ENCODE assay signal across 19 mouse cellular contexts in the genomic region with DNA sequence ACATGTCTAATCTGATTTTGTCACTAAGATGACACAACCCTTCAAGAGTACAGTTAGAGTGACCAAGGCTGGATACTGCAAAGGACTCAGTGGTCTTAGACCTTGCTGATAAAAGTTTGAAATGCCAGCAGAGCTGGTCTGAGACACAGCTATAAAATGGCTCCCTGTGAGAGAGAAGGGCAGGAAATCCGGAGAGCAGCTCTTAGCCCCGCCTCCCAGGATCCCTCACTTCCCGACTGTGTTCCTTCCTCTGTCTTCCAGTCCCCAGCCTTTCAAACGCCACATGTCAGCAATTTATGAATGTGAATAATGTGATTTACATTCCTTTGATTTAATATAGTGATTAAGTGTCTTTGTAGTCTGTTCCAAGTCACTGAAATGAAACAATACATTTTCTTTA.
DNase-seq lines count a peak whose midpoint lies in the region; ATAC-seq and TF ChIP-seq lines count a peak whose summit lies in the region.
"Had no signal": no experiment of that assay in that cellular context is flagged by ENCODE, and none has a peak within 500 bp of the region (broad histone marks: within the 10 kb centered on the region; RNA-seq: fewer than 3 reads in every experiment).

No protein-coding gene starts in this region.

- 0 out of 2 replicates have a peak overlapping the region, but pooled peaks have one; percentile 30 for H3K27ac ChIP-seq in hindbrain, embryonic 13.5 days
- no peak overlapping the region for H3K27ac ChIP-seq in hindbrain, embryonic 12.5 days
- no peak overlapping the region for H3K27ac ChIP-seq in limb, embryonic 14.5 days (replicated peaks; ENCODE audit: low read depth, low read length)
- no peak overlapping the region for H3K27ac ChIP-seq in limb, embryonic 10.5 days
- H3K27ac ChIP-seq in forebrain, embryonic 13.5 days = no peak overlapping the region
- H3K27ac ChIP-seq in hindbrain, postnatal 0 days = no peak overlapping the region
- H3K27ac ChIP-seq: limb, embryonic 13.5 days; midbrain, embryonic 12.5 days; neural tube, embryonic 13.5 days had no signal

- no peak for TF ChIP-seq CTCF in hindbrain, postnatal 0 days (IDR thresholded peaks at IDR 0.05; ENCODE audit: low read depth)

- no peaks in the 10 kb centered on the region for H3K36me3 ChIP-seq in hindbrain, embryonic 13.5 days
- H3K36me3 ChIP-seq in hindbrain, embryonic 12.5 days = no peaks in the 10 kb centered on the region
- no peaks in the 10 kb centered on the region for H3K36me3 ChIP-seq in limb, embryonic 14.5 days (ENCODE audit: control insufficient read depth, insufficient read depth, low read length)
- H3K36me3 ChIP-seq in limb, embryonic 10.5 days = no peaks in the 10 kb centered on the region
- H3K36me3 ChIP-seq in forebrain, embryonic 13.5 days (ENCODE audit: poor library complexity, severe bottlenecking) = no peaks in the 10 kb centered on the region
- H3K36me3 ChIP-seq in hindbrain, postnatal 0 days (ENCODE audit: insufficient read depth, low read length) = no peaks in the 10 kb centered on the region
- H3K36me3 ChIP-seq: embryonic facial prominence, embryonic 15.5 days; G1E; limb, embryonic 13.5 days; midbrain, embryonic 12.5 days; neural tube, embryonic 13.5 days had no signal

- TF ChIP-seq POLR2A in limb, embryonic 14.5 days (IDR thresholded peaks at IDR 0.05; ENCODE audit: borderline replicate concordance, extremely low read depth, insufficient read depth, insufficient read length) = no peak

- H3K4me3 ChIP-seq in hindbrain, embryonic 13.5 days = no peak overlapping the region
- H3K4me3 ChIP-seq in hindbrain, embryonic 12.5 days = no peak overlapping the region
- no peak overlapping the region for H3K4me3 ChIP-seq in limb, embryonic 14.5 days (replicated peaks; ENCODE audit: low read length)
- H3K4me3 ChIP-seq in limb, embryonic 10.5 days = no peak overlapping the region
- no peak overlapping the region for H3K4me3 ChIP-seq in forebrain, embryonic 13.5 days
- H3K4me3 ChIP-seq in hindbrain, postnatal 0 days (ENCODE audit: low read length) = no peak overlapping the region
- H3K4me3 ChIP-seq: embryonic facial prominence, embryonic 15.5 days; limb, embryonic 13.5 days; midbrain, embryonic 12.5 days; neural tube, embryonic 13.5 days had no signal

- H3K9me3 ChIP-seq in hindbrain, embryonic 13.5 days = no peaks in the 10 kb centered on the region
- H3K9me3 ChIP-seq in hindbrain, embryonic 12.5 days (replicated peaks) = no peaks in the 10 kb centered on the region
- no peaks in the 10 kb centered on the region for H3K9me3 ChIP-seq in limb, embryonic 14.5 days (ENCODE audit: control insufficient read depth, low read length)
- H3K9me3 ChIP-seq in limb, embryonic 10.5 days (replicated peaks) = no peaks in the 10 kb centered on the region
- H3K9me3 ChIP-seq in forebrain, embryonic 13.5 days (replicated peaks) = no peaks in the 10 kb centered on the region
- H3K9me3 ChIP-seq in hindbrain, postnatal 0 days (ENCODE audit: low read length) = no peaks in the 10 kb centered on the region
- H3K9me3 ChIP-seq: embryonic facial prominence, embryonic 15.5 days; limb, embryonic 13.5 days; midbrain, embryonic 12.5 days; neural tube, embryonic 13.5 days had no signal

- H3K9ac ChIP-seq in hindbrain, embryonic 13.5 days = no peak overlapping the region
- H3K9ac ChIP-seq in hindbrain, embryonic 12.5 days = no peak overlapping the region
- no peak overlapping the region for H3K9ac ChIP-seq in limb, embryonic 14.5 days (ENCODE audit: low read depth, low read length, severe bottlenecking)
- H3K9ac ChIP-seq in forebrain, embryonic 13.5 days = no peak overlapping the region
- no peak overlapping the region for H3K9ac ChIP-seq in hindbrain, postnatal 0 days (replicated peaks; ENCODE audit: low read length)
- H3K9ac ChIP-seq: embryonic facial prominence, embryonic 15.5 days; limb, embryonic 13.5 days; midbrain, embryonic 12.5 days; neural tube, embryonic 13.5 days had no signal

- no peak for ATAC-seq in hindbrain, embryonic 13.5 days (ENCODE audit: low FRiP score)
- ATAC-seq in hindbrain, embryonic 12.5 days (ENCODE audit: low FRiP score) = no peak
- ATAC-seq in limb, embryonic 14.5 days (ENCODE audit: low FRiP score, low read depth) = no peak
- ATAC-seq in forebrain, embryonic 13.5 days = peak; percentile 50
- no peak for ATAC-seq in hindbrain, postnatal 0 days
- ATAC-seq: intestine, postnatal 0 days had no signal

- H3K27me3 ChIP-seq in hindbrain, embryonic 13.5 days = no peaks in the 10 kb centered on the region
- no peaks in the 10 kb centered on the region for H3K27me3 ChIP-seq in hindbrain, embryonic 12.5 days
- H3K27me3 ChIP-seq in limb, embryonic 14.5 days (ENCODE audit: control insufficient read depth, insufficient read depth, low read length) = no peaks in the 10 kb centered on the region
- no peaks in the 10 kb centered on the region for H3K27me3 ChIP-seq in limb, embryonic 10.5 days (ENCODE audit: low read depth, poor library complexity, severe bottlenecking)
- no peaks in the 10 kb centered on the region for H3K27me3 ChIP-seq in forebrain, embryonic 13.5 days
- H3K27me3 ChIP-seq in hindbrain, postnatal 0 days (ENCODE audit: insufficient read depth, low read length) = no peaks in the 10 kb centered on the region
- H3K27me3 ChIP-seq: embryonic facial prominence, embryonic 15.5 days; limb, embryonic 13.5 days; midbrain, embryonic 12.5 days; neural tube, embryonic 13.5 days had no signal

- peak; percentile 50 for DNase-seq in limb, embryonic 14.5 days (ENCODE audit: low spot score)
- DNase-seq in limb, embryonic 10.5 days (ENCODE audit: low spot score) = no peak
- peak; percentile 23 for DNase-seq in hindbrain, postnatal 0 days (ENCODE audit: low spot score)
- DNase-seq in natural killer cell, adult 2 months (ENCODE audit: low spot score in 2 of 2) = no peak
- DNase-seq: adrenal gland, postnatal 25 days; cerebellum, postnatal 25 days; gastrocnemius, postnatal 14 days; heart, postnatal 14 days; lung, postnatal 36 days; right cerebral cortex, postnatal 25 days had no signal

- 40% methylated on average over 4 of the region's 4 CpGs for WGBS in hindbrain, embryonic 13.5 days
- 46% methylated on average over 4 of the region's 4 CpGs for WGBS in hindbrain, embryonic 12.5 days
- 26% methylated on average over 4 of the region's 4 CpGs for WGBS in limb, embryonic 14.5 days
- WGBS in limb, embryonic 10.5 days = 53% methylated on average over 4 of the region's 4 CpGs
- WGBS in forebrain, embryonic 13.5 days = 44% methylated on average over 4 of the region's 4 CpGs
- WGBS in hindbrain, postnatal 0 days = 42% methylated on average over 4 of the region's 4 CpGs

- no peak overlapping the region for H3K4me2 ChIP-seq in hindbrain, embryonic 13.5 days
- no peak overlapping the region for H3K4me2 ChIP-seq in hindbrain, embryonic 12.5 days (replicated peaks)
- no peak overlapping the region for H3K4me2 ChIP-seq in limb, embryonic 14.5 days (replicated peaks; ENCODE audit: low read depth, low read length, severe bottlenecking)
- no peak overlapping the region for H3K4me2 ChIP-seq in forebrain, embryonic 13.5 days
- no peak overlapping the region for H3K4me2 ChIP-seq in hindbrain, postnatal 0 days (ENCODE audit: low read depth, low read length)
- H3K4me2 ChIP-seq: embryonic facial prominence, embryonic 15.5 days; limb, embryonic 13.5 days; midbrain, embryonic 12.5 days; neural tube, embryonic 13.5 days had no signal

- peaks cover 13% of the 10 kb centered on the region for H3K4me1 ChIP-seq in hindbrain, embryonic 13.5 days (replicated peaks)
- no peaks in the 10 kb centered on the region for H3K4me1 ChIP-seq in hindbrain, embryonic 12.5 days
- H3K4me1 ChIP-seq in limb, embryonic 14.5 days (ENCODE audit: control insufficient read depth, insufficient read depth, low read length) = peaks cover 4% of the 10 kb centered on the region
- H3K4me1 ChIP-seq in limb, embryonic 10.5 days = no peaks in the 10 kb centered on the region
- H3K4me1 ChIP-seq in forebrain, embryonic 13.5 days = 0 out of 2 replicates have a peak, but pooled peaks cover 2% of the 10 kb centered on the region
- H3K4me1 ChIP-seq in hindbrain, postnatal 0 days (ENCODE audit: insufficient read depth, low read length) = no peaks in the 10 kb centered on the region

Comparison
In these comparisons a context has a peak if more than half of its experiments do, and no peak if none do; other contexts are left out.
1. DNase-seq: peak in limb, embryonic 14.5 days (single experiment) and hindbrain, postnatal 0 days (single experiment); none in limb, embryonic 10.5 days (single experiment) and natural killer cell, adult 2 months (0 of 2).